Mouse (Mus musculus) left cerebral cortex, postnatal 4 days (tissue): ENCODE data around the gene Sugt1. TPM values are rescaled to one million over a fixed set of nuclear protein-coding genes. Genes with fewer than 3 reads are reported as not detected.
A peak's percentile ranks its signal among the peaks of the same experiment; 100 is the strongest.

Experiments
- DNase-seq: peaks from one replicate; pipeline ENCODE4 v3.0.0-alpha.2; 2022
- intact Hi-C: fragments of 180-260 bp; cut with DNase I; formaldehyde crosslinking; loops from one replicate; pipeline ENCODE4 v1.15.1; 2025
- total RNA-seq, 2 experiments: library from RNA; stranded (reverse); gene quantifications; 2 replicates each; pipeline ENCODE4 v1.2.3; 2021

Sugt1 gene
- total RNA-seq, 2 experiments from 2014 or later, result 74.3 to 83.4 TPM

DNA sequence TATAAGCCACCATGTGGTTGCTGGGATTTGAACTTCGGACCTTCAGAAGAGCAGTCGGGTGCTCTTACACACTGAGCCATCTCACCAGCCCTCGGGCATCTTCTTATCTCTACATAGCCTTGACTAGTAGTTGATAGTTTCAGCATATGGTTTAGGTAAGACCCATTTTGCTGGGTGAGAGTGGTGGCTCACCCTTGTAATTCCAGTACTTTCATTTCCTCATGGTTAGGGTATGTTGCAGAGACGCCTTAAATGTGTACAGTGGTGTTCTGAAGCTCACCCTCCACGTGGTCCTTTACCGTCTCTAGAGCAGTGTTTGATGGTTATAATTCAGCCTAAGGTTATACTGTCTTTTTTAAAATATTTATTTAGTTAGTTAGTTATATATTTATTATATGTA is 18.9 kb downstream of the Sugt1 start:
- DNase-seq, result no peak
- intact Hi-C loops, result no loop called here

DNA sequence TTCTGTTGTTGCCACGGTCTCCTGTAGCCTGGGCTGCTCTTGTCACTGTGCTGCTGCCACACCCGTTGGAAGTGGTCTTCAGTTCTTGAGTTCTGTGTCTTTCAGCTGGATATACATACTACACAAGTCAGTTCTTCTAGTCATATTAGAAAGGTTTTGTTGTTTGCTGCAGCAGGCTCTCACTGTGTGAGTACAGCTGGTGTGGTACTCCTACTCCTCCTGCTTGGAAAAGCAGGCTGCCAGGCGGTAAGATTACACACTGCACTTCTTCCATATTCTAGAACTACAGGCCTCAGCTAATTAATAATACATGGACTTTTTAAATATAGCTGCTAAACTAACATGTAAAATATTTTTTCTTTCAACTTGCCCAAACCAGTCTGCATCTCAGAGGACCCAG is 19.4 kb downstream of the Sugt1 start:
- intact Hi-C loops, result no loop called here
- no peak for DNase-seq

GRCm38 (mm10) chr14:79607352-79607751 is 19.9 kb downstream of the Sugt1 start:
- no peak for DNase-seq
- intact Hi-C loops, result no loop called here

GRCm38 (mm10) chr14:79608286-79608685 is 20.8 kb downstream of the Sugt1 start:
- no peak for DNase-seq
- intact Hi-C loops, result no loop called here

- peak; percentile 3 for DNase-seq
Measured at GRCm38 (mm10) chr14:79617121-79617828, 29.8 kb downstream of the Sugt1 start.

DNA sequence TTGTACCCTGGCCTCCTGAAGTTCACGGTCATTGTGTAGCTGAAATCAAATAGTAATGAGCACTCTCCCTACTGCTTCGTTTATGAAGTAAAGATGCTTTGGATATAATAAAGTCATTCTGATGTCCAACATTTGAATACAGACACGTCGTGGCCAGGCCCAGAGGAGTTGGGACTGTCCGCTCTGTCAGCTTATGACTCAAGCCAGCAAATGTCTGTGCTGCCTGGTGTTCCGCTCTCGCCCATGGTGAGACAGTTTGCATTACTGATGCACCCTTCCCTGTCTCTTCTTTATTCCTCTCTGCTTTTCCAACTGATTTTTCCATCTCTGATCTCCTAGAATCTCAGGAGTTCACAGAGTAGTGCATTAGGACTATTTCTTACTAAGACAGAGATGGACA is 32.3 kb downstream of the Sugt1 start:
- intact Hi-C loops, result loop anchor here (2.0 kb wide), 2 partner anchors 149 to 593 kb away; no protein-coding TSS in a partner anchor

More at GRCm38 (mm10) chr14:79617121-79617828, 29.8 kb downstream of the Sugt1 start:
- intact Hi-C loops, result no loop called here

DNA sequence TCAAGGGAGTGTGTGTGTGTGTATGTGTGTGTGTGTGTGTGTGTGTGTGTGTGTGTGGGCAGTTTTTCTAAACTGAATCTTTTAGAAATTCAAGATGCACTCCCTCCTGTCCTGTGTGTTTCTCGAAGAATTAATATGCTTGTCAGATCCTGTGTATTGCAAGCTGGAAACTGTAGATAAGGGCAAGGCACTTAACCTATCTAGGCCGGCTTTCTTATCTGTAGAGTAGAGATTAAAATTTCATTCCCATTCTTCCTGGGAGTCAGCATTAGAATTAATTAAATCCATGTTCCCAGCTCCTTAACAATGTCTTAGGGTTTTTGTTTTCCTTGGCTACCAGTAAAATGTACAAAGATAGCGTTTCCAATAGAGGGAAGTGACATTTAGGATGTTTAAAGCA is 33.7 kb downstream of the Sugt1 start:
- intact Hi-C loops, result no loop called here
- no peak for DNase-seq

More for the DNA sequence above, 32.3 kb downstream of the Sugt1 start:
- no peak for DNase-seq

DNA sequence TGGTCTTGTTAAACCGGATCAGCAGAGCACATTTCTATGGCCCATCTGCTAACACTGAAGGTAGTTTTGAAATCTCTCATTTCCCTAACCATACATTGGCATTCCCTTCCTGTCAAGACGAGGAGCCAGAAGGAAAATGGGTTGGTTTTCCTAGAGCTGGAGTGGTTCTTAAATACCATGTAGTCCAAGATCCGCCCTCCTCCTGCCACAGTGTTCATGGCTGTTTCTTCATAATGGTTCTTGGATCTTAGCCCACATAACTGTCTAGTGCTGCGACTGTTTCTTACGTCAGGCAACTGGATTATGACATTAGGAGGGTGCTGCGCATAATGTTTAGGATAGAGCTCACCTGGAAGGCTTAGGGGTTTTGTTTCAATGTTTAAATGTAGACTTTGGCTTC is 44.8 kb downstream of the Sugt1 start:
- intact Hi-C loops, result no loop called here
- no peak for DNase-seq

DNA sequence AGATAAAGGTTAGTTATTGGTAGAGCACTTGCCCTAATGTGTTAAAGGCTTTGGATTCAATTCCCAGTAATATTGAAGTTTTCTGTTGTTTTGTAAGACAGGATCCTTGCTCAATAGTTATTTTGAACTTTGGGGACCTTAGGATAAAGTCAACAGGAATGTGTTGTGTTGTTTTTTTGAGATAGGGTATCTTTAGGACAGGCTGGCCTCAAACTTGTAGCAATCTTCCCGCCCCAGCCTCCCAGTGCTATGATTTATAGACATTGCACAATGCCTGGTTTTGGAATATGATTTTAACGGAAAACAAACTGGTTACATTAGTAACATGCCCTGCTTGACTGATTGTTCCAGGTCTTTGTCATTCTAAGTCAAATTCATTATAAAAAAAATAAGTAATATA is 45.7 kb downstream of the Sugt1 start:
- DNase-seq, result no peak
- intact Hi-C loops, result no loop called here

DNA sequence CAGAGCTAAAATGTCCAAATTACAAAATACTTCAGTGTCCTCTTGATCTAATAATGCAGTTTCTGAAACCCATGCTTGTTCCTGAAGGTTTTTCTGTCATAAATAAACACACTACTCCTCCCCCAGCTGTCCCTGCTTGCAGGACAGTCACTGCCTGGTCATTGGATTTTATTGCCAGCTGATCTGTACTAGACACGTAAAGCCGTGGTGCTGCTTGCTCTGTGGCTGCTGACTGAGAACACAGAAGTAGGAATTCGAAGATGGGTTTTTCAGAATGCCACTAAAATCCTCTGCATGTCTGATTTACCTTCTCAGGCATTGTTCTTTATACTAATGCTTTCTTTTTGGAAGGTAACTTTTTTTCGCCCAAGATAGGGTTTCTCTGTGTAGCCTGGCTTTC is 49.3 kb downstream of the Sugt1 start:
- intact Hi-C loops, result no loop called here
- no peak for DNase-seq

GRCm38 (mm10) chr14:79642063-79642462 is 54.6 kb downstream of the Sugt1 start:
- intact Hi-C loops, result no loop called here
- no peak for DNase-seq

DNA sequence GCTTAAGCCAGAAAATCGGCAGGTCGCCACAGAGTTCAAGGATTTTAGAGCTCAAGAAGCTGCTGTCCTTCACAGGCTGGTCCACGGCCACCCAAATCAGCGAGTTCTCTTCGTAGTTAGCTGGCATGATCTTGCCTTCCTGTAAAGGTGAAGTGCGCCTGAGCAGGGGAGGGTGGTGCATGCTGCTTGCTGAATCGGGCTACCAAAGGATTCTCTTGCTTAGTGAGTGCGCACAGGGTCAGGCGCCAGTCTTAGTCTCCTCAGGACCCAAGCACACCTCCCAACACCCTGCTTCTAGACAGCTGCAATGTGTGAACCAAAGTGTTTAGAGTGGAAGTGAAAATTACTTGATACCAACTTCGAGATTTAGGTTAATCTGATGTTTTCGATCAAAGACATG is 57.9 kb downstream of the Sugt1 start:
- DNase-seq, result no peak
- intact Hi-C loops, result no loop called here

GRCm38 (mm10) chr14:79649680-79650079 is 62.2 kb downstream of the Sugt1 start:
- intact Hi-C loops, result no loop called here
- no peak for DNase-seq

- intact Hi-C loops, result no loop called here
- no peak for DNase-seq
Measured at GRCm38 (mm10) chr14:79652654-79653053, 65.2 kb downstream of the Sugt1 start.

DNA sequence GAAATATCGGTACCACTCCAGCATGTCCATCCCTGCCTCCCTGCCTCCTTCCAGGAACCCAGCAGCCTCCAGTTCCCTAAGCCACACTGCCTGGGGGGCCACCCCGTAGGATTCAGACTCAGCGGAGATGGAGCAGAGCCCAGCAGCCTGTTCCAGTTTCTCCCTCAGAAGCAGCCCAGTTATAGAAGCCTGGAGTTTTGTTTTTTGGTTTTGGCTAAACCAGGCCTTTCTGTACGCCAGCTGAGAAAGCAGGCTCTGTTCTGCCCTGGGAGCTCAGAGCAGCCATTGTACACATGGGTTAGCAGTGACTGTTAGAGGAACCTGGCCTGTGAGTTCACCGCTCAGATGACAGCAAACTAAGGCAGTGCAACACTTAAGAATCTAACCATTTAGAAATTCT is 70.8 kb downstream of the Sugt1 start:
- DNase-seq, result peak; percentile 29
- intact Hi-C loops, result no loop called here

GRCm38 (mm10) chr14:79658748-79659508 is 71.4 kb downstream of the Sugt1 start:
- intact Hi-C loops, result no loop called here
- DNase-seq, result no peak

DNA sequence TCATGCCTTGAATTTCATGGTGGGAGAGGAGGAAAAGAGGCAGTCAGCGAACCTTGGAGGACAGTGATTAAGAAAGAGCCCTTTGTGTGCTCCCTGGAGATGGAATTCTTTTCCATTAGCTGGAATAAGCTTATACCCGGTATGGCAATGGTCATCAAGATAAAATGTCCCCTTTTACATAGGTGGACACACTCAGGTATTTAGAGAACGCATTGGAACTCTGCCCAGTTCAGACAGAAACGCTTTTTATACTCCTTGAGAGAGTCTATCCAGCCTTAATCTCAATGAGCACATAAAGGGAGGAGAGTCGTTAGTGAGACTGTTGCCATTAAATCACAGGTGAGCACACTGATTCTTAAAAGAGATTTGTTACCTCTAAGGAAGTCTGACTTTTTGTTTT is 73.0 kb downstream of the Sugt1 start:
- DNase-seq, result no peak
- intact Hi-C loops, result no loop called here

- peak; percentile 56 for DNase-seq
- intact Hi-C loops, result no loop called here
Measured at GRCm38 (mm10) chr14:79661005-79661917, 73.8 kb downstream of the Sugt1 start.

DNA sequence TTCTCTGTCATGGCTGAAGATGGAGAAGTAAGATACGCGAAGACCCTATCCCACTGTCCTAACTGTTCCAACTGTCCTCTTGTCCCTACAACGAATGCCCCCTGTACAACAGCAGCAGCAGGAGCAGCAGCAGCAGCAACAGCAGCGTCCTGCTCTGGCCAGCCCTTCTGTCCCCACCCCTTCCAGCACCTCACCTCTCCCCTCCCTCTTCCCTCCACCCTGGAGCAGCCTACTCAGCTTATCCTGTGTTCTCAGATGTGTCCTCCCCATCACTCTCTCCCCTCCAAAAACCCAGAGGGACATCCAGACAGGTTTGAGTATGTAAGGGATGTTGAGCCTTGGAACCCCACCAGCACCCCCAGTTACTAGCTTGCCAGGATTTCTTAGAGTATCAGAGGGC is 74.5 kb downstream of the Sugt1 start, which contains the start of gene Cnmd:
Gene Cnmd, minus strand, starts transcription at position 170 of the 400 bp plus-strand sequence.
- intact Hi-C loops, result no loop called here
- DNase-seq, result no peak

- intact Hi-C loops, result no loop called here
- no peak for DNase-seq
Measured at GRCm38 (mm10) chr14:79671008-79671407, 83.5 kb downstream of the Sugt1 start.

- no peak for DNase-seq
- intact Hi-C loops, result no loop called here
Measured at GRCm38 (mm10) chr14:79672567-79672966, 85.1 kb downstream of the Sugt1 start.
